In the genomic region with DNA sequence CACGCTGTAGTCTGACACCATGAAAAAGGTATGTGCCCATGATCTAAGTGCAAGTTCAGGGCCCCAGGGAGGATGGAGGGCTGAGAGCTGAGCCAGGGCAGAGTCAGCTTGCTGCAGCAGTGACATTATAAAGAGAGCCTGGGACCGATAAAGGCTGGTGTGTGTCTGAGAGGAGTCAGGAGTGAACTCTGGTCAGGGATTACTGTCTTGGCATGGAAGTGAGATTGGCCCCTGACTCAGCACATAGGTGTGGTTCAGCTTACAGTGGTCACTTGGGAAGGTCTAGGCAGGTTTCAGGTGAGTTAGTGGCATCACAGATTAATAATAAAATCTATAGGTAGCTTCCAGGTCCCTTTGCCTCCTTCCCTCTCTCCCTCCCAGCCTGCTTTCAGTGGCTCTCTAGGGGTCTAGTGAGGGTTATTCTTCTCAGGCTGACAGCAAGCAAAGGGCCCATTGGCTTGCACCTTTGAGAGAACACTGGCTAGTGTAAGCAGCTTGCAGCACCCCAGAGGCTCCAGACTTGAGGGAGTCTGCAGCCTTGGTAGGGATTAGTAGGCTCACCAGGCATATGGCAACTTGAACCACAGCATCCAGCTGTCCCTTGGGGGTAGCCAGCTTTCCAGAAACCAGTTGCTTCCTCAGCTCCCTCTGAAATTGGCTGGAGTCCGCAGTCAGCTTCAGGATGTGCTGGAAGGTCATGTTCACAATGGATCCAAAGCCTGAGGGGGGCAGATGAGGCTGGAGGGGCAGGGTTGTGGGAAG, we compare ENCODE assay signal across 23 mouse cellular contexts. TPM values are rescaled to one million over a fixed set of nuclear protein-coding genes. Genes with fewer than 3 reads are reported as not detected.
"Had no signal": no experiment of that assay in that cellular context is flagged by ENCODE, and none has a peak within 500 bp of the region (broad histone marks: within the 10 kb centered on the region; RNA-seq: fewer than 3 reads in every experiment).

No protein-coding gene starts in this region.

- H3K4me2 ChIP-seq: limb, embryonic 13.5 days; liver, embryonic 12.5 days; liver, embryonic 15.5 days; lung, embryonic 15.5 days; midbrain, embryonic 11.5 days had no signal

- H3K4me3 ChIP-seq: limb, embryonic 10.5 days; limb, embryonic 13.5 days; liver, embryonic 12.5 days; liver, embryonic 15.5 days; lung, embryonic 15.5 days had no signal

- H3K27ac ChIP-seq: limb, embryonic 10.5 days; limb, embryonic 13.5 days; liver, embryonic 12.5 days; liver, embryonic 15.5 days; lung, embryonic 15.5 days had no signal

- H3K9me3 ChIP-seq: limb, embryonic 10.5 days; limb, embryonic 13.5 days; liver, embryonic 12.5 days; liver, embryonic 15.5 days; lung, embryonic 15.5 days had no signal

- H3K36me3 ChIP-seq: limb, embryonic 10.5 days; limb, embryonic 13.5 days; liver, embryonic 12.5 days; liver, embryonic 15.5 days; lung, embryonic 15.5 days had no signal

- H3K27me3 ChIP-seq: limb, embryonic 13.5 days; liver, embryonic 15.5 days; lung, embryonic 15.5 days had no signal

- H3K9ac ChIP-seq: limb, embryonic 13.5 days; liver, embryonic 12.5 days; liver, embryonic 15.5 days; lung, embryonic 15.5 days had no signal

- DNase-seq: kidney, adult 9 months; kidney, postnatal 14 days; kidney, postnatal 4 days; liver; lung, adult 18-20 months; lung, postnatal 14 days; lung, postnatal 4 days; midbrain, embryonic 14.5 days; thymus, postnatal 36 days had no signal

- ATAC-seq: liver, embryonic 12.5 days had no signal

- H3K4me1 ChIP-seq: liver, embryonic 12.5 days; liver, embryonic 15.5 days; lung, embryonic 15.5 days had no signal

RNA-seq across cellular contexts. Expression of gene Itgb2l, which starts 9.2 kb away (rescaled TPM):
- total RNA-seq: layer of hippocampus, adult 18-20 months; layer of hippocampus, postnatal 14 days; left cerebral cortex, adult 8-10 months; left cerebral cortex, postnatal 14 days; megakaryocyte-erythroid progenitor cell, adult 5-6 weeks; midbrain, postnatal 0 days had no signal
- polyA plus RNA-seq: limb, embryonic 13.5 days; midbrain, embryonic 11.5 days; midbrain, embryonic 14.5 days; midbrain, postnatal 0 days; neural tube, embryonic 11.5 days had no signal

RNA-seq across cellular contexts. Expression of gene Pcp4, which starts 33.2 kb away (rescaled TPM):
- total RNA-seq: megakaryocyte progenitor cell, adult 5-6 weeks; megakaryocyte-erythroid progenitor cell, adult 5-6 weeks had no signal
